Mouse (Mus musculus): ENCODE data around the gene Trip6.
"Not testable (repeated sequence)": the region's sequence is repeated elsewhere in the genome, so short reads cannot be mapped to it uniquely, and the experiment has no call there.

Gene Trip6

GRCm38 (mm10) chr5:137295712-137296111, 18.5 kb downstream of the Trip6 start:
- no peak for DNase-seq

GRCm38 (mm10) chr5:137295296-137295695, 18.9 kb downstream of the Trip6 start:
- DNase-seq = no peak

GRCm38 (mm10) chr5:137294744-137295093, 19.5 kb downstream of the Trip6 start:
- DNase-seq = no peak

GRCm38 (mm10) chr5:137293839-137294743, 20.1 kb downstream of the Trip6 start, which contains the start of gene Ufsp1:
Gene Ufsp1 (plus strand): TSS chr5:137294629.
- DNase-seq = peak; percentile 91 to 94

GRCm38 (mm10) chr5:137293282-137293681, 20.9 kb downstream of the Trip6 start:
- peak; percentile 57 to 77 for DNase-seq

GRCm38 (mm10) chr5:137291381-137291926, 22.8 kb downstream of the Trip6 start:
- DNase-seq = no peak

GRCm38 (mm10) chr5:137290677-137291076, 23.5 kb downstream of the Trip6 start:
- DNase-seq = peak; percentile 45 to 54

- no peak for DNase-seq
Measured at GRCm38 (mm10) chr5:137289591-137290365, 24.4 kb downstream of the Trip6 start.

GRCm38 (mm10) chr5:137288999-137289470, 25.2 kb downstream of the Trip6 start:
- DNase-seq = peak; percentile 68 to 74

- peak; percentile 30 to 47 for DNase-seq
Measured at GRCm38 (mm10) chr5:137287953-137288743, 26.1 kb downstream of the Trip6 start.

GRCm38 (mm10) chr5:137287032-137287952, 26.9 kb downstream of the Trip6 start, which contains the start of gene Ache:
Gene Ache (plus strand): TSS chr5:137287519.
- peak; percentile 32 to 46 for DNase-seq

GRCm38 (mm10) chr5:137286655-137287031, 27.6 kb downstream of the Trip6 start:
- peak; percentile 85 to 90 for DNase-seq

GRCm38 (mm10) chr5:137285986-137286385, 28.2 kb downstream of the Trip6 start:
- no peak for DNase-seq

- DNase-seq = no peak
Measured at GRCm38 (mm10) chr5:137285045-137285444, 29.2 kb downstream of the Trip6 start.

- DNase-seq = not testable (repeated sequence)
Measured at GRCm38 (mm10) chr5:137284411-137284810, 29.8 kb downstream of the Trip6 start.

- peak in 1 of 2 experiments; percentile 38 for DNase-seq
Measured at GRCm38 (mm10) chr5:137277360-137278342, 36.6 kb downstream of the Trip6 start.

- peak; percentile 63 to 83 for DNase-seq
Measured at GRCm38 (mm10) chr5:137268131-137268910, 45.9 kb downstream of the Trip6 start.

- DNase-seq = no peak
Measured at GRCm38 (mm10) chr5:137264787-137265186, 49.4 kb downstream of the Trip6 start.

Measured in thymus, postnatal 36 days (tissue).